Mouse (Mus musculus): ENCODE measurements around the gene Atad1.

DNA sequence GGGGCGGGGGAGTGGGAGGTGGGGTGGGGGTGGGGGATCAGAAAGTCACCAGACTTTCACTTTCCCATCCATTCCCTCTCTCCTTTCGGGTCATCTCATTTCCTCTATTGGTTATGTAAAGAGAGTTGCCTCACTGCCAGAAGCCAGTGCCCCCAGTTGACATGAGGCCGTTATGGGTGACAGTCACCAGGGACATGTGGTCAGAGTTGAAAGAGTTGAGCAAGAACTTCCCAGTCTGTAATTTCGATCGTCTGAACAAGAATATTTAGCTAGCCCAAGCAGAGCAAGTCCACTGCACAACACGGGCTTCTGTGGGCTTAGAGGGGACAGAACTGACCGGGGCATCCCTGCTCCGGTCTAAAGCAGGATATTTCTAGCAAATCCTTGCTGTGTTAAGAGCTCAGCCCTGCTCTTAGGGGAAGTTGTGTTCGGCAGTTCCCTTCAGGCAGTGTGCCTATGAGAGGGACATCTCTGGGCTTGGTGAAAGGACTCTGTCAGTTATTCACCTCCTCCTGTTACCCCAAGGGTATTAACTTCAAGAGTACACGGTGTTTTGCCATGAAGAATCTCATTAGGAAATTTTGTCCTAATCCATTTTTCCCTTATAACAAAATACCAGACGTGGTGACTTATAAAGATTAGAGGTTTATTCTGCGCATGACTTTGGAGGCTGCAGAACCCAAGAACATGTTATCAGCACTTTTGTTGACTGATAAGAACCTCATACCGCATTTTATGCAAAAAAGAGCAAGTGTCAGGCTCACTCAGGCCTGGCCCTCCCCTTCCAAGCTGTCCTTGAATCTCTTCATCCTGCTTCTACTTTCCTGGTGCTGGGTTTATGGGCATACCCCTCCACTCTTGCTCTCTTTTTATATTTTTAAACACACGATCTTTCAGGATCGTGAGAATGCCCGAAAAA, 102.0 kb downstream of the Atad1 start:
- TF ChIP-seq CTCF (IDR thresholded peaks at IDR 0.05; ENCODE audit: low read depth, low read length) = no peak
- no peak for TF ChIP-seq EP300 (IDR thresholded peaks at IDR 0.05; ENCODE audit: insufficient read depth, low read depth, low read length)
- TF ChIP-seq POLR2A (IDR thresholded peaks at IDR 0.05; ENCODE audit: insufficient read depth, low read length) = no peak
